Mouse (Mus musculus) heart, embryonic 16.5 days (tissue): Measurements from ENCODE around the gene Prdm1. TPM values are rescaled to one million over a fixed set of nuclear protein-coding genes. Genes with fewer than 3 reads are reported as not detected.
A peak's percentile ranks its signal among the peaks of the same experiment; 100 is the strongest.

Experiments used
- ATAC-seq: fragments of 200-750 bp; cut with Nextera tagmentation; replicated peaks from 2 replicates; pipeline ENCODE4 v1.8.0; 2017; ENCODE audit warnings: moderate number of reproducible peaks; ENCODE audit not compliant: insufficient read depth, low FRiP score; ENCODE audit errors: extremely low read depth
- H3K27ac ChIP-seq: fragments of 300-500 bp; sonication (generic); 2 replicates; pipeline ENCODE4 v1.5.1; 2014; ENCODE audit warnings: mild to moderate bottlenecking, low read length, control low read depth, moderate library complexity
- H3K27me3 ChIP-seq: fragments of 300-500 bp; sonication (generic); 2 replicates; pipeline ENCODE4 v1.6.1; 2014; ENCODE audit warnings: low read length, mixed read lengths; ENCODE audit not compliant: control insufficient read depth, insufficient read depth
- H3K36me3 ChIP-seq: fragments of 300-500 bp; sonication (generic); 2 replicates; pipeline ENCODE4 v1.6.1; 2014; ENCODE audit not compliant: control insufficient read depth, insufficient read depth
- H3K4me1 ChIP-seq: fragments of 300-500 bp; sonication (generic); 2 replicates; pipeline ENCODE4 v1.6.1; 2014; ENCODE audit warnings: low read length, mixed read lengths; ENCODE audit not compliant: control insufficient read depth, insufficient read depth
- H3K4me2 ChIP-seq: fragments of 300-500 bp; sonication (generic); 2 replicates; pipeline ENCODE4 v1.6.1; 2014; ENCODE audit warnings: low read depth, mild to moderate bottlenecking, control low read depth, low read length
- H3K4me3 ChIP-seq: fragments of 300-500 bp; sonication (generic); 2 replicates; pipeline ENCODE4 v1.5.1; 2014; ENCODE audit warnings: mild to moderate bottlenecking, control low read depth, low read length
- H3K9ac ChIP-seq: fragments of 300-500 bp; sonication (generic); 2 replicates; pipeline ENCODE4 v1.6.1; 2014; ENCODE audit warnings: low read length, control low read depth
- H3K9me3 ChIP-seq: fragments of 300-500 bp; sonication (generic); replicated peaks from 2 replicates; pipeline ENCODE4 v1.6.1; 2016; ENCODE audit warnings: low read length; ENCODE audit not compliant: control insufficient read depth
- WGBS: fragments of 180-500 bp; shearing (Covaris S2); extraction: QIAGEN DNeasy Blood & Tissue Kit; methylation state at CpG from one replicate; pipeline ENCODE4 v1.1.7; 2014; 5-methylcytosine and 5-hydroxymethylcytosine counted together
- polyA plus RNA-seq: library from polyadenylated mRNA; unstranded; fragments of >200 nt; fragmentation: Nextera tagmentation; extraction: Ambion mirVana; gene quantifications from 2 replicates; pipeline ENCODE4 v1.2.1, GENCODE M21; 2015

Prdm1 gene
- polyA plus RNA-seq, 1 experiment from 2014 or later, result 0.98 TPM

DNA sequence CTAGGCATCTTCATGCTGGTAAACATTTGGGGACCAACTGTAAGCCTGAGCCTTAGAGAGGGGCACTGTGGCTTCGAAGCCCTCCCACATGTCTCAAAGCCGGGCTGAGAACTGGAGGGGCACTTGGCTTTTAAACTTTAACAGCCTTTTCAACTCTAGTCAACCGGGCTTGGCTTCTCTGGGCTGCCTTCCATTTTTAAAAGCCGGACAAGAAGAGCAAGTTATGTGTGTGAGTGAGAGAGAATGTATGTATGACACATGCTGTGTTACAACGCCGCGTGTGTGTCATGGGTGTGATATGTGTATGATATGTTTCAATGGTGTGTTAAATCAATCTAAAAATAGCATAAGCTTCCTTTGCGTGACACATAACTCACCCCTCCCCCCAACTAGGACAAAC is 66.0 kb downstream of the Prdm1 start:
- no peak for ATAC-seq
- WGBS, result 76% methylated on average over 8 of the region's 8 CpGs
- H3K4me3 ChIP-seq, result no peak overlapping the region
- peaks cover 19% of the 10 kb centered on the region for H3K4me1 ChIP-seq
- H3K9ac ChIP-seq, result no peak overlapping the region
- H3K36me3 ChIP-seq, result no peaks in the 10 kb centered on the region
- no peak overlapping the region for H3K27ac ChIP-seq
- peaks cover 35% of the 10 kb centered on the region for H3K27me3 ChIP-seq
- H3K9me3 ChIP-seq, result no peaks in the 10 kb centered on the region
- H3K4me2 ChIP-seq, result no peak overlapping the region

GRCm38 (mm10) chr10:44461063-44461462 is 67.2 kb downstream of the Prdm1 start:
- ATAC-seq, result no peak
- Histone ChIP-seq H3K9ac (no peak overlapping the region), H3K4me3 (no peak overlapping the region), H3K9me3 (no peaks in the 10 kb centered on the region), H3K27ac (no peak overlapping the region), H3K27me3 (peaks cover 32% of the 10 kb centered on the region), H3K36me3 (no peaks in the 10 kb centered on the region), H3K4me1 (peaks cover 20% of the 10 kb centered on the region), H3K4me2 (no peak overlapping the region)
- WGBS, result 87% methylated on average over 6 of the region's 6 CpGs

DNA sequence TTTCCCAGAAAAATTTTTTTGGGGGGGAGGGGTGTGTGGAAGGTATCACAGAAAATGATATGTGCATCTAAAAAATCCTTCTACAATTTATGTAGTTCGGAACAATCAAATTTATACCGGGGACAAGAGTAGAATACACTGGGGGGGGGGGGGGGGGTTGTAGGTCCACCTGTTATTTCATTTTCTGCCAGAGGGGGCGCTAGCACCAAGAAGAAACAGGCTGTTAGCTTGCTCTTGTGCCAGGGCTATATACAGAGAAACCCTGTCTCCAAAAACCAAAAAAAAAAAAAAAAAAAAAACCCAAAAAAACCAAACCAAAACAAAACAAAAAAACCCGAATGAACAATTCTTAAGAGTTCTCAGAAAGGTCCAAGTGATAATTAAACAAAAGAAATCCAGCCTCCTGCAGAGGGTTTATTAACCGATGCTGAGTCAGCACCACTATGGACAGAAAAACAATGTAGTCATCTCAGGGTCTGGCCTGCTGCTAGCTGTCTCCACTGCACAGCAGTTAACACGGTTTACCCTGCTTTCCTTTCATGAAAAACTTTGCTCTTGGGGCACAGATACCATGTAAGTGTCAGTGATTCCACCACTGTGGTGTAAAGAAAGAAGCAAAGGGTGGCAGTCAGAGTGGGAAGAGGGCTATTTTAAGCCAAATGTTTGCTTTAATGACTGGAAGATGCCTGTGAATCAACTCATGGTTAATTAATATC is 68.0 kb downstream of the Prdm1 start:
- Histone ChIP-seq H3K4me2 (peak overlapping the region; percentile 80; the same call in 1 of the 2 replicates), H3K4me3 (no peak overlapping the region), H3K27me3 (peaks cover 35% of the 10 kb centered on the region), H3K36me3 (no peaks in the 10 kb centered on the region), H3K9me3 (no peaks in the 10 kb centered on the region), H3K9ac (no peak overlapping the region), H3K27ac (no peak overlapping the region), H3K4me1 (peaks cover 13% of the 10 kb centered on the region)
- no peak for ATAC-seq
- 21% methylated on average over 6 of the region's 6 CpGs for WGBS

GRCm38 (mm10) chr10:44459321-44460000 is 68.8 kb downstream of the Prdm1 start:
- Histone ChIP-seq H3K9me3 (no peaks in the 10 kb centered on the region), H3K4me1 (peaks cover 11% of the 10 kb centered on the region), H3K4me2 (peak overlapping the region; percentile 80), H3K4me3 (peak overlapping the region; percentile 79), H3K36me3 (no peaks in the 10 kb centered on the region), H3K27ac (peak overlapping the region; percentile 58; the same call in 1 of the 2 replicates), H3K27me3 (peaks cover 27% of the 10 kb centered on the region), H3K9ac (peak overlapping the region; percentile 65; the same call in 1 of the 2 replicates)
- no peak for ATAC-seq
- 13% methylated on average over 11 of the region's 11 CpGs for WGBS

- under 1% methylated on average over 54 of the region's 54 CpGs for WGBS
- peaks cover 20% of the 10 kb centered on the region for H3K27me3 ChIP-seq
Measured at GRCm38 (mm10) chr10:44458534-44459315, 69.6 kb downstream of the Prdm1 start.

DNA sequence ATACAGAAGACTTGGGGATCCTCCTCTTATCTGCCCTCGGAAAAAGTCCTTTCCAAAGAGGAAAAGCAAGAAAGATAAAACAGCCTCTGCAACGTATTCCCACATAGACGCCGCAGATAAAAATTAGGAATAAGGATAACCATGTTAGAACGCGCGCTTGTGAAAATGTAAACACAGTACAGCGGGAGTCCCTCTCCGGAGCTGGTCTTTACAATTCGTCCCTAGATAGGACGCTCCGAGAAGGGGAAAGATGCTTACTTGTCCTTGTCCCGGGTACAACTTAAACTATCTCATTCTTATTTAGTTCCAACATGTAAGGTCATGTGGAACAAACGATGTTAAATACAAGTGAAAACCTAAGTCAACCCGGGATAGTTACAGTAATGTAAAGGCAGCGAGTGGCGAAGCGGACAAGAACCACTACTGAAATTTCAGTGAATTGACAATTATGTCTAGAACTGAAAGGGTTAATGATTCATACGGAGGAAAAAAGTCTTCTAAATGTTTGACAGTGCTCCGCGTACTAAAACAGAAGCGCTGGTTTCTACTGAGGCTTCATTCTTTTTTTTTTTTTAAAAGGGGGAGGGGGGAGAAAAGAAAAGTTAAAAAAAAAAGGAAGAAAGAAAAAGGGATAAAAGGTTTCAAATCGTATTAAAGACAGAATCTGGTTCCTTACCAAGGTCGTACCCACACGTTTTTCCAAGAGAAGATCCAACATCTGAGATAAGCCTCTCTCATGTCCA is 70.3 kb downstream of the Prdm1 start:
- peak overlapping the region; percentile 79 for H3K4me3 ChIP-seq
- H3K27me3 ChIP-seq, result peaks cover 14% of the 10 kb centered on the region
- no peak for ATAC-seq
- H3K36me3 ChIP-seq, result no peaks in the 10 kb centered on the region
- H3K27ac ChIP-seq, result no peak overlapping the region; the same call in 1 of the 2 replicates
- peak overlapping the region; percentile 65; the same call in 1 of the 2 replicates for H3K9ac ChIP-seq
- H3K4me2 ChIP-seq, result peak overlapping the region; percentile 80
- peaks cover 11% of the 10 kb centered on the region for H3K4me1 ChIP-seq
- 1% methylated on average over 25 of the region's 25 CpGs for WGBS
- H3K9me3 ChIP-seq, result no peaks in the 10 kb centered on the region

More at GRCm38 (mm10) chr10:44458534-44459315, 69.6 kb downstream of the Prdm1 start:
- Histone ChIP-seq H3K4me3 (peak overlapping the region; percentile 79), H3K4me2 (peak overlapping the region; percentile 80), H3K9me3 (no peaks in the 10 kb centered on the region), H3K36me3 (no peaks in the 10 kb centered on the region), H3K4me1 (peaks cover 11% of the 10 kb centered on the region), H3K9ac (peak overlapping the region; percentile 65), H3K27ac (peak overlapping the region; percentile 58)
- ATAC-seq, result peak; percentile 81

DNA sequence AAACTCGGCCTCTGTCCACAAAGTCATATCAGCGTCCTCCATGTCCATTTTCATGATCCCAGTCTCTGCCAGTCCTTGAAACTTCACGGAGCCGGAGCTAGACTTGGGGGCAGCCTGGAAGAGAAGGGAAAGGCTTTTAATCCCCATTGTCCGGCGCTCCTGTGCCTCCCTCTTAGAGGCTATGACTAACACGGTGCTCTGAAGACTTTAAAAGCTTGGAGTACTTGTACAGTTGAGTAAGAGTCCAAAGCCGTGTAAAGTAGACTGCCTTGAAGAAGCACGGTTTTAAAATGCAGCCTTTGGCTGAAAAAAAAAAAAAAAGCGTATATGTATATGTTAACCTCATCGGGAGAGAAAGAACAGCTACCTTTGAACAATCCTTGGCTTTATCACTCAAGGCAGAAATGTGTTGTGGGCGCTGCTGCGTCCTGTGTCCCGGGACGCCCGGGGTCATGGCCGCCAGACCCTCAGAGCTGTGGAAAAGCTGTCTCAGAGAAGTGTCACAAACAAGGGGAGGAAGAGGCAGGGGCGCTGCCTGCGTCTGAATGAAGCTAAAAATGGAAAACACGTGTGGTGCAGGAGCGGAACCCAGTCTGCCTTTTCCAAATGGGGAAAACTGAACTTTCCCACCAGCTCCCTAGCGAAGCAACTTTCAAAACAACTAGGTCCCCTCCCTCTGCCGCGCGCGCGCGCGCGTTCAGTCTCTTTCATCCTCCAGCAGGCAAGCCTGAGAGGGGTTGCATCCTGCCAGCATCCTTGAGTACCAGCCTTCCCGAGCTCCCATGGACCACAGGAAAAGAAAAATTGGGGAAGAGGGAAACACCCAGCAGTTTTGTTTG is 71.3 kb downstream of the Prdm1 start:
- H3K4me1 ChIP-seq, result peaks cover 11% of the 10 kb centered on the region

DNA sequence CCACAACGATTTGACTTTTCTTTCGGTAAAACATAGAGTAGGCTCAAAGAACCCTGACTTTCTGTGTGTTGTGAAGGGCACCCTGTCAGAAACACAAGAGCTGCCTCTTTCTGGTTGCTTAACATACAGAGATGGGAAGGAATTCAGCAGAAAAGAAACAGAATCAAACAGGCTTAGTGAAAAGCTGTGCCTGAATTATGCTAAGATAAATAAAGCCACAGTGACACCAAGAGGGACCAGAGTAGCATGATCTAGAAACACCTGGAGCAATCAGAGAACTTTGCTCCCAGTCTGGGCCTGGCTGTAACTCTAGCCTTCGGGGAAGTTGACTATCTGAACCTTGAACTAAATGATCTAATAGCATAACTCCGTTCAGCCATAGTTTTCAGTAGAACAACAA is 73.5 kb downstream of the Prdm1 start:
- no peak for ATAC-seq
- H3K9me3 ChIP-seq, result no peaks in the 10 kb centered on the region
- H3K4me2 ChIP-seq, result no peak overlapping the region
- H3K9ac ChIP-seq, result no peak overlapping the region
- H3K27ac ChIP-seq, result no peak overlapping the region
- no peak overlapping the region for H3K4me3 ChIP-seq
- H3K4me1 ChIP-seq, result peaks cover 11% of the 10 kb centered on the region
- peaks cover 13% of the 10 kb centered on the region for H3K27me3 ChIP-seq
- no peaks in the 10 kb centered on the region for H3K36me3 ChIP-seq
- WGBS, result 58% methylated on average over 4 of the region's 4 CpGs

More for the DNA sequence above, 71.3 kb downstream of the Prdm1 start:
- H3K4me3 ChIP-seq, result peak overlapping the region; percentile 79
- no peak for ATAC-seq
- 4% methylated on average over 31 of the region's 31 CpGs for WGBS
- H3K9me3 ChIP-seq, result no peaks in the 10 kb centered on the region
- peaks cover 14% of the 10 kb centered on the region for H3K27me3 ChIP-seq
- H3K36me3 ChIP-seq, result no peaks in the 10 kb centered on the region
- H3K9ac ChIP-seq, result peak overlapping the region; percentile 47; the same call in 1 of the 2 replicates
- peak overlapping the region; percentile 80 for H3K4me2 ChIP-seq
- no peak overlapping the region for H3K27ac ChIP-seq
